Mouse (Mus musculus) heart, embryonic 13.5 days (tissue): ENCODE results near the gene Zfp825. TPM values are rescaled to one million over a fixed set of nuclear protein-coding genes. Genes with fewer than 3 reads are reported as not detected.
A peak's percentile ranks its signal among the peaks of the same experiment; 100 is the strongest.
"Not testable (repeated sequence)": the region's sequence is repeated elsewhere in the genome, so short reads cannot be mapped to it uniquely, and the experiment has no call there.

Source experiments
- ATAC-seq: fragments of 200-750 bp; cut with Nextera tagmentation; 2 replicates; pipeline ENCODE4 v1.8.0; 2017; ENCODE audit warnings: moderate TSS enrichment; ENCODE audit not compliant: insufficient number of reproducible peaks, low FRiP score, low TSS enrichment; ENCODE audit errors: extremely low read depth
- H3K27ac ChIP-seq: fragments of 300-500 bp; sonication (generic); replicated peaks from 2 replicates; pipeline ENCODE4 v1.5.1; 2015; ENCODE audit warnings: moderate library complexity, mild to moderate bottlenecking, inconsistent platforms
- H3K27me3 ChIP-seq: fragments of 300-500 bp; sonication (generic); replicated peaks from 2 replicates; pipeline ENCODE4 v1.6.1; 2015; ENCODE audit warnings: mild to moderate bottlenecking, inconsistent platforms
- H3K36me3 ChIP-seq: fragments of 300-500 bp; sonication (generic); 2 replicates; pipeline ENCODE4 v1.6.1; 2015; ENCODE audit warnings: mild to moderate bottlenecking, inconsistent platforms
- H3K4me1 ChIP-seq: fragments of 300-500 bp; sonication (generic); 2 replicates; pipeline ENCODE4 v1.6.1; 2015; ENCODE audit warnings: inconsistent platforms
- H3K4me2 ChIP-seq: fragments of 300-500 bp; sonication (generic); 2 replicates; pipeline ENCODE4 v1.6.1; 2015; ENCODE audit warnings: inconsistent platforms, mild to moderate bottlenecking, moderate library complexity
- H3K4me3 ChIP-seq: fragments of 300-500 bp; sonication (generic); 2 replicates; pipeline ENCODE4 v1.5.1; 2015; ENCODE audit warnings: moderate library complexity, mild to moderate bottlenecking, inconsistent platforms
- H3K9ac ChIP-seq: fragments of 300-500 bp; sonication (generic); 2 replicates; pipeline ENCODE4 v1.6.1; 2015; ENCODE audit warnings: inconsistent platforms, mild to moderate bottlenecking, moderate library complexity
- H3K9me3 ChIP-seq: fragments of 300-500 bp; sonication (generic); 2 replicates; pipeline ENCODE4 v1.6.1; 2016; ENCODE audit warnings: inconsistent platforms
- WGBS: fragments of 180-500 bp; shearing (Covaris S2); methylation state at CpG from one replicate; pipeline ENCODE4 v1.1.7; 2015; ENCODE audit warnings: mixed read lengths; 5-methylcytosine and 5-hydroxymethylcytosine counted together
- polyA plus RNA-seq: library from polyadenylated mRNA; unstranded; fragments of >200 nt; fragmentation: Nextera tagmentation; extraction: Ambion mirVana; gene quantifications from 2 replicates; pipeline ENCODE4 v1.2.1, GENCODE M21; 2015

Gene Zfp825
- polyA plus RNA-seq: 12.7 and 15.2 TPM in 2 replicates

DNA sequence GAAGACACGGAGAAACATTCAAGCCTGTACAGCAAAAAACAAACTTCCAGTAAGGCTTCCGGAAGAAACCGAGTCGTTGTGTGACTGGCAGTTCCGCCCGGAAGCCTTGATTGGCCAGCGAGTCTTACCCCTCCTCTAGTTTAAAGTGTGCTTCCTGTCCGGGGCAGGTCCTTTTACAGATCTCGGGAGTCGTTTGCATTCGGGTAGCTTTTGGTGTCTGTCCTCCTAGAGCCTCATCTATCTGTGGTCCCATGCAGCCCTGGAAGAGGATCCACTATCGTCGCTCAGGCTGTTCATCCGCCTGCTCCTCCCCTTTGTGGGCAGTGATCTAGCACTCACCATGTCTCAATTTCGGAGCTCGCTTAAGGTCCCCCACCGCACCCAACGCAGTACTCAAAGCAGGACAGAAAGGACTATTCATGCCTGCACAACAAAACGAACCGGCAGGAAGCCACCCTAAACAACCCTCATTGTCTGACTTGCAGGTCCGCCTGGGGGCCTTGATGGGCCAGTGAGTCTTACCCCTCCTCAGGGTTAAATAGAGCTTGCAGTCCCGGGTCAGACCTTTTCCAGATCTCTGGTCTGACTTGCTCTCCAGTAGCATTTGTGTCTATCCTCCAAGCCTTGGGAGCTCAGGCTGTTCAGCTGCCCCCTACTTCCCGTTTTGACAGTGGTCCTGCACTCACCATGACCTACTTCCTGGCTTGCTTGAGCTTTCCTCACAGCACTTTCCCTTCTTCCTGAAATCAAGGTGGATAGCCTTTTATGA is at the start of gene Zfp825:
Gene Zfp825 (minus strand): TSS at position 82 of the 769 bp plus-strand sequence.
- Histone ChIP-seq H3K4me2 (peak within 1 kb of the TSS; percentile 93), H3K9me3 (no peaks in the 10 kb centered on the region), H3K9ac (peak within 1 kb of the TSS; percentile 91), H3K27me3 (no peaks in the 10 kb centered on the region), H3K27ac (peak within 1 kb of the TSS; percentile 92), H3K36me3 (no peaks in the 10 kb centered on the region), H3K4me3 (peak within 1 kb of the TSS; percentile 76), H3K4me1 (peaks cover 12% of the 10 kb centered on the region)
- ATAC-seq: peak; percentile 90
- WGBS: under 1% methylated on average over 23 of the region's 23 CpGs

DNA sequence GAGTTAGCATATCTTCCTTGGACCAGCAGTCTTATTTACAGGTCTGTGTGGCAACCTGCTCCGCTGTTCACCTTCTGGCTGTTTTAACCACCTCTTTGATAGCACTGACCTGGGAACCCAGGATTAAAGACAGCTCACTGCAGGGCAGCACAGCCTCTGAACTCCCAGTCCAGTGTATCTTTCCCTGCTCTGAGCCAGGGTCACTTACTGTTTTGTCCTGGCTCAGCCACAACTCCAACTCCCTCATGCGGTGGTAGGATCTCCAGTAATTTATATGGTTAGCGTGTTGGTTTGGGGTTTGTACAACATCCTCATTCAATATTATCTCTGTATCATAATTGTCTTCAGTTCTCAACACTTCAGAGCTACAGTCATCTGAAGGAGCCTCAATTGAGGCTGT is 41.6 kb upstream of the Zfp825 start:
- not testable (repeated sequence) for H3K4me2 ChIP-seq, H3K27me3 ChIP-seq, H3K36me3 ChIP-seq, ATAC-seq, H3K9ac ChIP-seq, H3K4me3 ChIP-seq, H3K27ac ChIP-seq, H3K9me3 ChIP-seq, H3K4me1 ChIP-seq
- 89% methylated on average over 3 of the region's 3 CpGs for WGBS

DNA sequence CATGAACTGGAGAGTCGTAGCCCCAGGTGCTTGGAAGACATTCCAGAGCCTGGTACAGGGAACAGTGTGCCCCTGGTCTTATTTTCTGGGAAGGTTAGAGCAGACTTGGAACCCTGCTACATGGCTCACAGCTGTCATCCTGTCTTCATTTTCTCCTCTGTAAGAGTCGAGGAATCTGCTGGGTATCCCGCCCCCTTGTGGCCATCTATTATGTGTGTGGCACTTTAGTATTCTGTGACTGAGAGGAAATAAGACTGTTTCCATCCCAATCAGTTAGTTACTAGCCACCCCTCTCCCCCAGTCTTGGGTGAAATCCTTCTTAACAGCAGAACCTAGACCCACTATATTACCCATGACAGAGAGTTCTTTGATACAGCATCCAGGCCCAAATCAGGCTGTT is 41.1 kb upstream of the Zfp825 start:
- not testable (repeated sequence) for H3K4me1 ChIP-seq
- 13% methylated on average over 3 of the region's 3 CpGs for WGBS
- ATAC-seq: peak; percentile 25; the same call in 1 of the 2 replicates

DNA sequence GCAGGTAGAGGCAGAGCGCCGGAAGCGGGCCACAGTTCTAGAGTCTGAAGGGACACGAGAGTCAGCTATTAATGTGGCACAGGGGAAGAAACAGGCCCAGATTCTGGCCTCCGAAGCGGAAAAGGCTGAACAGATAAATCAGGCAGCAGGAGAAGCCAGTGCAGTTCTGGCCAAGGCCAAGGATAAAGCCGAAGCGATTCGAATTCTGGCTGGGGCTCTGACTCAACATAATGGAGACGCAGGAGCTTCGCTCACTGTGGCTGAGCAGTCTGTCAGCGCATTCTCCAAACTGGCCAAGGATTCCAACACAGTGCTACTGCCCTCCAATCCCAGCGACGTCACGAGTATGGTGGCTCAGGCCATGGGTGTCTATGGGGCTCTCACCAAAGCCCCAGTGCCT is 40.3 kb upstream of the Zfp825 start:
- no peak for ATAC-seq
- Histone ChIP-seq H3K27me3 (no peaks in the 10 kb centered on the region), H3K4me3 (no peak overlapping the region), H3K4me1 (no peaks in the 10 kb centered on the region), H3K27ac (no peak overlapping the region), H3K4me2 (no peak overlapping the region), H3K9me3 (no peaks in the 10 kb centered on the region), H3K36me3 (no peaks in the 10 kb centered on the region), H3K9ac (no peak overlapping the region)
- 84% methylated on average over 15 of the region's 15 CpGs for WGBS

More for the DNA sequence above, 41.1 kb upstream of the Zfp825 start:
- H3K9me3 ChIP-seq, H3K9ac ChIP-seq, H3K27ac ChIP-seq, H3K27me3 ChIP-seq, H3K36me3 ChIP-seq, H3K4me3 ChIP-seq, H3K4me2 ChIP-seq: not testable (repeated sequence)

DNA sequence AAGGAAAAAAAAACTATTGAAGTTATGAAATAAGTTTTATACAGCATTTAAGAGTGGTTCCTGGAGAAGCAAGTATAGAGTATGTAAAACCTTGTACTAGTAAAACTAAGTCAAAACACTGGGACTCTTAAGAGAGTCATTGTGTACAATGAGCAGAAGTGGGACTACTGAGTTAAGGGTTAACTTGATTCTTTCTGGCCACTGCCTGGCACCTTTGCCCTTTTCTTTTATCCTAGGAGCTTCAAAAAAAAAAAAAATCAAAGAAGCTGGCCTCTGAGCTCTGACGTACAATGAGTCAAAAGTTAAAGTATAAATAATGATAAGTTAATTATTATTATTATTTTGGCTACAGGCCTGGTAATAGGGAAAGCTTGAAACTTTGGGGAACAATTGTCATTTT is 37.5 kb upstream of the Zfp825 start:
- H3K9ac ChIP-seq, H3K4me3 ChIP-seq, H3K9me3 ChIP-seq, H3K27ac ChIP-seq, H3K4me1 ChIP-seq, H3K27me3 ChIP-seq, H3K4me2 ChIP-seq, H3K36me3 ChIP-seq, ATAC-seq: not testable (repeated sequence)
- WGBS: 59% methylated on average over 1 of the region's 1 CpGs

DNA sequence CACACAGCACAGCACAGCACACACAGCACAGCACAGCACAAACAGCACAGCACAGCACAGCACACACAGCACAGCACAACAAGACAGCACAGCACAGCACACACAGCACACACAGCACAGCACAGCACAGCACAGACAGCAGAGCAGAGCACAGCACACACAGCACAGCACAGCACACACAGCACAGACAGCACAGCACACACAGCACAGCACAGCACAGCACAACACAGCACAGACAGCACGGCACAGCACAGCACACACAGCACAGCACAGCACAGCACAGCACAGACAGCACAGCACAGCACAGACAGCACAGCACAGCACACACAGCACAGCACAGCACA is 35.6 kb upstream of the Zfp825 start:
- not testable (repeated sequence) for H3K9ac ChIP-seq, H3K27ac ChIP-seq, H3K4me2 ChIP-seq, H3K4me3 ChIP-seq, H3K27me3 ChIP-seq, H3K36me3 ChIP-seq, H3K4me1 ChIP-seq, H3K9me3 ChIP-seq
- peak; percentile 46; the same call in 1 of the 2 replicates for ATAC-seq
- WGBS: 9% methylated on average over 1 of the region's 1 CpGs

DNA sequence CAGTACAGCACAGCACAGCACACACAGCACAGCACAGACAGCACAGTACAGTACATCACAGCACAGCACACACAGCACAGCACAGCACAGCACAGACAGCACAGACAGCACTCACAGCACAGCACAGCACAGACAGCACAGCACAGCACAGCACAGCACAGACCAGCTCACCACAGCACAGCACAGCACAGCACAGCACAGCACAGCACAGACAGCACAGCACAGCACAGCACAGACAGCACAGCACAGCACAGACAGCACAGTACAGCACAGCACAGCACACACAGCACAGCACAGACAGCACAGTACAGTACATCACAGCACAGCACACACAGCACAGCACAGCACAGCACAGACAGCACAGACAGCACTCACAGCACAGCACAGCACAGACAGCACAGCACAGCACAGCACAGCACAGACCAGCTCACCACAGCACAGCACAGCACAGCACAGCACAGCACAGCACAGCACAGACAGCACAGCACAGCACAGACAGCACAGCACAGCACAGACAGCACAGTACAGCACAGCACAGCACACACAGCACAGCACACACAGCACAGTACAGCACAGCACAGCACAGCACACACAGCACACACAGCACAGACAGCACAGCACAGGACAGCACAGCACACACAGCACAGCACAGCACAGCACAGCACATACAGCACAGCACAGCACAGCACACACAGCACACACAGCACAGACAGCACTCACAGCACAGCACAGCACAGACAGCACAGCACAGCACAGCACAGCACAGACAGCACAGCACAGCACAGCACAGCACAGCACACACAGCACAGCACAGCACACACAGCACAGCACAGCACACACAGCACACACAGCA is 35.0 kb upstream of the Zfp825 start:
- H3K36me3 ChIP-seq, H3K27ac ChIP-seq, ATAC-seq, H3K4me2 ChIP-seq, H3K27me3 ChIP-seq, H3K4me1 ChIP-seq, H3K4me3 ChIP-seq, H3K9ac ChIP-seq, H3K9me3 ChIP-seq: not testable (repeated sequence)

DNA sequence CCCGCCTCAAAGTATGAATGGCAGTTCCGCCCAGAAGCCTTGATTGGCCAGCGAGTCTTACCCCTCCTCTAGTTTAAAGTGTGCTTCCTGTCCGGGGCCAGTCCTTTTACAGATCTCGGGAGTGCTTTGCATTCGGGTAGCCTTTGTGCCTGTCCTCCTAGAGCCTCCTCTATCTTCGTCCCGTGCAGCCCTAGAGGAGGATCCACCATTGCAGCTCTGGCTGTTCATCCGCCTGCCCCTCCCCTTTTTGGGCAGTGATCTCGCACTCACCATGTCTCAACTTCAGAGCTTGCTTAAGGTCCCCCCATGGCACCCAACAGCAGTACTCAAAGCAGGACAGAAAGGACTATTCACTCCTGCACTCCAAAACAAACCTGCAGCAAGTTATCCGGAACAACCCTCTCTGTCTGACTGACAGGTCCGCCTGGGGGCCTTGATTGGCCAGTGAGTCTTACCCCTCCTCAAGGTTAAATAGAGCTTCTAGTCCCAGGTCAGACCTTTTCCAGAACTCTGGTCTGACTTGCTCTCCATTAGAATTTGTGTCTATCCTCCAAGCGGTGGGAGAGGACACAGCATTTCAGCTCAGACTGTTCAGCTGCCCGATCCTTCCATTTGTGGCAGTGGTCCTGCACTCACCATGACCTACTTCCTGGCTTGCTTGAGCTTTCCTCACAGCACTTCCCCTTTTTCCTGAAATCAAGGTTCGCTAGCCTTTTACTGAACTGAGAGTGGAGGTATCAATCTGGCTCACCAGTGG is 28.9 kb upstream of the Zfp825 start:
- peak overlapping the region; percentile 76 for H3K4me2 ChIP-seq
- H3K9me3 ChIP-seq: no peaks in the 10 kb centered on the region
- H3K9ac ChIP-seq: peak overlapping the region; percentile 82
- peak overlapping the region; percentile 95 for H3K27ac ChIP-seq
- peaks cover 10% of the 10 kb centered on the region for H3K4me1 ChIP-seq
- peak overlapping the region; percentile 64 for H3K4me3 ChIP-seq
- no peaks in the 10 kb centered on the region for H3K36me3 ChIP-seq
- WGBS: 2% methylated on average over 15 of the region's 15 CpGs
- no peaks in the 10 kb centered on the region for H3K27me3 ChIP-seq
- peak; percentile 86 for ATAC-seq

DNA sequence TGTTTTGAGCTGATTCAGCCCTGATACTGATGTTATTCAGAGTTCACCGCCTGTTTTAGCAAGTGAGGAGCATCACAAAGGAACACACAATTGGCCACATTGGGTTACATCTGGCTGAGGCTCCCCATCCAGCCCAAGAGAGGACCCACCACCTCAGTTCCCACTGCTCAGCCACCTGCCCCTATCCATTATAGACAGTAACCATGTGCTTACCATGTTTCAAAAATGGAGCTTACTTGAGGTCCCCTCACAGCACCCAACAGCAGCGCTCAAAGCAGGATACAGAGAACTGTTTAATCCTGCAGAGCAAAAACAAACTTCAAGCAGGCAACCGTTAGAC is 28.3 kb upstream of the Zfp825 start:
- Histone ChIP-seq H3K4me2 (peak overlapping the region; percentile 76), H3K27ac (peak overlapping the region; percentile 95), H3K9ac (peak overlapping the region; percentile 82), H3K4me3 (peak overlapping the region; percentile 64)
- H3K36me3 ChIP-seq, ATAC-seq, H3K4me1 ChIP-seq, H3K27me3 ChIP-seq, H3K9me3 ChIP-seq: not testable (repeated sequence)
- WGBS: 4% methylated on average over 3 of the region's 3 CpGs

DNA sequence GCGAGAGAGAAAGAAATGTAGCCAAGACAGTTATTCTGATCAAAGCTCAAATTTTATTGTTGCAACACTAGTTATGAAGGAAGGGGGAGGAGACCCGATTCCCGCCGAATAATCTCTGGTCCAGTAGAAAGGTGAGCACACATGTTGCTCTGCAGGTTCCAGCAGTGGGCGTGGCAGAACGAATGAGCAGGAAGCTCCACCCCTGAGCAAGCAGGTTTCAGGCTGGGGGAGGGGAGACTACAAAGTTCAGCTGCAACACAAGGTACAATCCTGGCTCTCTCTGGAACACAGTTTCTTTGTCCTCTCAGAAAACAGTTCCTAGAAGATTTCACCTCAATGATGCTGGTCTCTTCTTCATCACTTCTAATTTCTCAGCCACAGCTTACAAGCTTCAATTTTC is 14.2 kb upstream of the Zfp825 start:
- H3K27me3 ChIP-seq, ATAC-seq, H3K9me3 ChIP-seq, H3K4me3 ChIP-seq, H3K4me1 ChIP-seq, H3K4me2 ChIP-seq, H3K9ac ChIP-seq, H3K27ac ChIP-seq: not testable (repeated sequence)
- peaks cover 14% of the 10 kb centered on the region for H3K36me3 ChIP-seq
- 82% methylated on average over 6 of the region's 6 CpGs for WGBS

DNA sequence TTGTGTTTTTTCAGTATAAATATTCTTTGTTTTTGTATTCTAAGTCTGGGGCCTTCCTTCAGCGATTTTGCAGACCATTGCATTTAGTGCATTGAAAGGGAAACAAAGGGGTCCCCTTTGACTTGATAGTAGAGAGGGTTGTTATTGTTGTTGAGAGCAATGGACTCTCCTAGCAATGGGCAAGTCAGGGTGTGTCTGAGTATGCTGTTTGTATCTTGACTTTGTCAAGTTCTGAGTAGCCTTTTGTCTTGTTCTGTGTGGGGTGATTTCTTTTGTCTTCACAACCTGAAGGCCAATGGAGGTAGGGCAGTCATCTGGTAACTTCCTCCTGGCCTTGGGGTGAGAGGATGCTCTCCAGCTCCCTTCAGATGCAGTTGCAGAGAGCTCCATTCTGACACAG is 9.1 kb upstream of the Zfp825 start:
- H3K4me2 ChIP-seq, H3K36me3 ChIP-seq: not testable (repeated sequence)
- 59% methylated on average over 1 of the region's 1 CpGs for WGBS

More for the DNA sequence above, 9.1 kb upstream of the Zfp825 start:
- ATAC-seq, H3K27me3 ChIP-seq, H3K4me1 ChIP-seq, H3K4me3 ChIP-seq, H3K27ac ChIP-seq, H3K9me3 ChIP-seq, H3K9ac ChIP-seq: not testable (repeated sequence)
